Mouse (Mus musculus) heart, embryonic 12.5 days (tissue): ENCODE measurements around the gene Kdm2b. TPM values are rescaled to one million over a fixed set of nuclear protein-coding genes. Genes with fewer than 3 reads are reported as not detected.

Experiments used
- ATAC-seq: fragments of 200-750 bp; cut with Nextera tagmentation; 2 replicates; pipeline ENCODE4 v1.8.0; 2017; ENCODE audit warnings: moderate TSS enrichment, moderate library complexity; ENCODE audit not compliant: insufficient number of reproducible peaks, low FRiP score
- H3K27ac ChIP-seq: fragments of 300-500 bp; sonication (generic); 2 replicates; pipeline ENCODE4 v1.5.1; 2016; ENCODE audit warnings: mild to moderate bottlenecking, moderate library complexity; ENCODE audit not compliant: poor library complexity, severe bottlenecking
- H3K27me3 ChIP-seq: fragments of 300-500 bp; sonication (generic); replicated peaks from 2 replicates; pipeline ENCODE4 v1.6.1; 2016; ENCODE audit warnings: mild to moderate bottlenecking, moderate library complexity
- H3K36me3 ChIP-seq: fragments of 300-500 bp; sonication (generic); 2 replicates; pipeline ENCODE4 v1.6.1; 2016; ENCODE audit warnings: mild to moderate bottlenecking, moderate library complexity
- H3K4me1 ChIP-seq: fragments of 300-500 bp; sonication (generic); replicated peaks from 2 replicates; pipeline ENCODE4 v1.6.1; 2016; ENCODE audit warnings: mild to moderate bottlenecking
- H3K4me2 ChIP-seq: fragments of 300-500 bp; sonication (generic); 2 replicates; pipeline ENCODE4 v1.6.1; 2016; ENCODE audit warnings: mild to moderate bottlenecking, moderate library complexity
- H3K4me3 ChIP-seq: fragments of 300-500 bp; sonication (generic); 2 replicates; pipeline ENCODE4 v1.5.1; 2016; ENCODE audit warnings: mild to moderate bottlenecking
- H3K9ac ChIP-seq: fragments of 300-500 bp; sonication (generic); 2 replicates; pipeline ENCODE4 v1.6.1; 2016; ENCODE audit warnings: mild to moderate bottlenecking, moderate library complexity
- H3K9me3 ChIP-seq: fragments of 300-500 bp; sonication (generic); replicated peaks from 2 replicates; pipeline ENCODE4 v1.6.1; 2016; ENCODE audit warnings: mild to moderate bottlenecking, moderate library complexity
- WGBS: fragments of 180-500 bp; shearing (Covaris S2); methylation state at CpG from one replicate; pipeline ENCODE4 v1.1.7; 2016; 5-methylcytosine and 5-hydroxymethylcytosine counted together
- polyA plus RNA-seq: library from polyadenylated mRNA; unstranded; fragments of >200 nt; fragmentation: Nextera tagmentation; extraction: Ambion mirVana; gene quantifications from 2 replicates; pipeline ENCODE4 v1.2.1, GENCODE M21; 2016

Kdm2b gene
- polyA plus RNA-seq, 1 experiment from 2014 or later, result 39.8 TPM

DNA sequence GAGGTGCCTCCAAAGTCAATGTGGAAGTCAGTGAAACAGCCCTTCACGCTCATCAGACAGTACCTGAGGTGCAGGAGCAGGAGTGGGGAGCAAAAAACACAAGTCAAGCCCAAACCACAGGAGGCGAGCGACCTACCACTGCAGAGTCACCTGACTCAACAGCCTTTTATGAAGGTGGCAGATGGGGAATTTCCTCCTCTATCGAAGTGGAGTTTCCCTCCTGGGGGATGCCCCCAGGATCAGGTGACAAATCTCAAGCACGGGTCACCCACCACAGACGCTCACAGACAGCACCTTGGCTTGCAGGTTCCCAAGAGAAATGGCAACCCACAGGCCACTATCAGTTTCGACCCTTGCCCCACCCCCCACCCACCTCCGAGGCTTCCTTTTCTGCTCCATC, 40.5 kb downstream of the Kdm2b start:
- Histone ChIP-seq H3K9me3 (no peaks in the 10 kb centered on the region), H3K27ac (no peak overlapping the region), H3K27me3 (peaks cover 20% of the 10 kb centered on the region), H3K4me2 (no peak overlapping the region), H3K4me3 (no peak overlapping the region), H3K9ac (no peak overlapping the region), H3K4me1 (peaks cover 24% of the 10 kb centered on the region), H3K36me3 (peaks cover 11% of the 10 kb centered on the region)
- WGBS, result 81% methylated on average over 8 of the region's 8 CpGs
- ATAC-seq, result no peak

DNA sequence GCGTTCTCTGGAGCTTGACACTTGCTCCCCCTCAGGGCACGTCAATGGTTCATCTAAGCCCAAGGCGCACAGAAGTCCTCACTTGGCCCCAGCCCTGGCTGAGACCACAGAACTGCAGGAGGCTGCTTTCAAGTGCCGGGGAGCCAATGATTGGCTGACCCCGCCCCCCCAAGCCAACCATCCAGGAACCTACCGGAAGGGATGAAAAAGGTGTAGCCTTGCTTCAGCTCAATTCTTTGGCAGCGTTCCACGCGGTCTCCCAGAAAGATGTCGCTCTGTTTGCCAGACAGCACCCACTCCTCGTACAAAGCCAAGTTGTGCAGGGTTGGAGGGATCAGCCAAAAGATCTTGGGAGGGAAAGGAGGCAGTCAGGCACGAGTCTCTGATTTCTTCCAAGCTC, 42.1 kb downstream of the Kdm2b start:
- no peak for ATAC-seq
- H3K9ac ChIP-seq, result no peak overlapping the region
- no peak overlapping the region for H3K27ac ChIP-seq
- no peak overlapping the region for H3K4me2 ChIP-seq
- H3K4me1 ChIP-seq, result peaks cover 23% of the 10 kb centered on the region
- no peak overlapping the region for H3K4me3 ChIP-seq
- peaks cover 11% of the 10 kb centered on the region for H3K36me3 ChIP-seq
- no peaks in the 10 kb centered on the region for H3K9me3 ChIP-seq
- peaks cover 7% of the 10 kb centered on the region; the same call in 1 of the 2 replicates for H3K27me3 ChIP-seq
- 81% methylated on average over 12 of the region's 12 CpGs for WGBS

- Histone ChIP-seq H3K36me3 (peaks cover 13% of the 10 kb centered on the region), H3K4me1 (peaks cover 22% of the 10 kb centered on the region), H3K4me3 (no peak overlapping the region), H3K4me2 (no peak overlapping the region), H3K27me3 (no peaks in the 10 kb centered on the region), H3K9me3 (no peaks in the 10 kb centered on the region), H3K9ac (no peak overlapping the region), H3K27ac (peak overlapping the region; percentile 57; the same call in 1 of the 2 replicates)
- WGBS, result 85% methylated on average over 3 of the region's 3 CpGs
- no peak for ATAC-seq
Observed at GRCm38 (mm10) chr5:122938676-122939075, 50.9 kb downstream of the Kdm2b start.

- H3K9me3 ChIP-seq, result no peaks in the 10 kb centered on the region
- peaks cover 22% of the 10 kb centered on the region for H3K4me1 ChIP-seq
- H3K27ac ChIP-seq, result peak overlapping the region; percentile 57
- peaks cover 18% of the 10 kb centered on the region for H3K36me3 ChIP-seq
- no peak for ATAC-seq
- WGBS, result 32% methylated on average over 4 of the region's 4 CpGs
- H3K4me3 ChIP-seq, result no peak overlapping the region
- H3K27me3 ChIP-seq, result no peaks in the 10 kb centered on the region
- no peak overlapping the region for H3K9ac ChIP-seq
- peak overlapping the region; percentile 38 for H3K4me2 ChIP-seq
Observed at GRCm38 (mm10) chr5:122937958-122938540, 51.6 kb downstream of the Kdm2b start.

- H3K36me3 ChIP-seq, result peaks cover 28% of the 10 kb centered on the region
- H3K4me2 ChIP-seq, result no peak overlapping the region
- no peaks in the 10 kb centered on the region for H3K27me3 ChIP-seq
- H3K9me3 ChIP-seq, result no peaks in the 10 kb centered on the region
- WGBS, result 82% methylated on average over 6 of the region's 6 CpGs
- H3K4me1 ChIP-seq, result peaks cover 22% of the 10 kb centered on the region
- no peak for ATAC-seq
- H3K27ac ChIP-seq, result no peak overlapping the region
- H3K4me3 ChIP-seq, result no peak overlapping the region
- H3K9ac ChIP-seq, result no peak overlapping the region
Observed at GRCm38 (mm10) chr5:122937031-122937430, 52.6 kb downstream of the Kdm2b start.

GRCm38 (mm10) chr5:122935810-122936209, 53.8 kb downstream of the Kdm2b start:
- Histone ChIP-seq H3K4me1 (peaks cover 27% of the 10 kb centered on the region), H3K27ac (no peak overlapping the region)

GRCm38 (mm10) chr5:122930991-122931390, 58.6 kb downstream of the Kdm2b start:
- Histone ChIP-seq H3K4me1 (peaks cover 36% of the 10 kb centered on the region), H3K27me3 (no peaks in the 10 kb centered on the region), H3K4me2 (no peak overlapping the region), H3K9me3 (no peaks in the 10 kb centered on the region), H3K4me3 (no peak overlapping the region), H3K9ac (no peak overlapping the region), H3K27ac (no peak overlapping the region; the same call in 1 of the 2 replicates), H3K36me3 (peaks cover 26% of the 10 kb centered on the region)
- WGBS, result 56% methylated on average over 7 of the region's 7 CpGs
- ATAC-seq, result no peak

More at GRCm38 (mm10) chr5:122935810-122936209, 53.8 kb downstream of the Kdm2b start:
- Histone ChIP-seq H3K9ac (no peak overlapping the region), H3K27me3 (no peaks in the 10 kb centered on the region), H3K9me3 (no peaks in the 10 kb centered on the region), H3K4me3 (no peak overlapping the region), H3K4me2 (no peak overlapping the region), H3K36me3 (peaks cover 30% of the 10 kb centered on the region)
- ATAC-seq, result 0 out of 2 replicates have a peak, but pooled peaks have one; percentile 30
- 75% methylated on average over 4 of the region's 4 CpGs for WGBS

GRCm38 (mm10) chr5:122928293-122928692, 61.3 kb downstream of the Kdm2b start:
- H3K27ac ChIP-seq, result no peak overlapping the region
- 85% methylated on average over 2 of the region's 3 CpGs for WGBS
- no peaks in the 10 kb centered on the region for H3K27me3 ChIP-seq
- H3K9me3 ChIP-seq, result no peaks in the 10 kb centered on the region
- ATAC-seq, result no peak
- H3K4me1 ChIP-seq, result peaks cover 41% of the 10 kb centered on the region
- no peak overlapping the region for H3K4me2 ChIP-seq
- H3K36me3 ChIP-seq, result peaks cover 16% of the 10 kb centered on the region
- no peak overlapping the region for H3K4me3 ChIP-seq
- H3K9ac ChIP-seq, result no peak overlapping the region

DNA sequence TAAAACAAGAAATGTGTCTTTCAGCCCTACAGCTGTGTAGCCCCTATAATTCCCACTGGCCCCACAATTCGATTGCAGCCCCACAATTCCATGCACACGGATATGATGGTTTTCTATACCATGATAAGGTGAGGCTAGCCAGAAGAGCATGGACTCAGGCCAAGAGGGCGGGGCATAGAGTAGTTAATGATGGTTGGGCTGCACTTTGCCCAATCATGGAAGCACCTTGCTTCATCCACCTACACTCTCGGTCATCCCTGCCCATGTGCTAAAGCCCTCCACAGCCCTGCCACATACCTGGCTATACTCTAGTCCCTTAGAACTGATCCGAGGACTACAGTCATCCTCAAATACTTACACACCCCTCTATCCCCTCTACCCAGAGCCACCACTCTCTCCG, 61.9 kb downstream of the Kdm2b start:
- H3K9me3 ChIP-seq, result no peaks in the 10 kb centered on the region
- no peak overlapping the region for H3K9ac ChIP-seq
- 66% methylated on average over 6 of the region's 6 CpGs for WGBS
- no peak for ATAC-seq
- H3K27ac ChIP-seq, result peak overlapping the region; percentile 76; the same call in 1 of the 2 replicates
- H3K4me2 ChIP-seq, result no peak overlapping the region; the same call in 1 of the 2 replicates
- H3K4me1 ChIP-seq, result peaks cover 41% of the 10 kb centered on the region
- peaks cover 11% of the 10 kb centered on the region for H3K36me3 ChIP-seq
- H3K27me3 ChIP-seq, result no peaks in the 10 kb centered on the region
- no peak overlapping the region for H3K4me3 ChIP-seq

GRCm38 (mm10) chr5:122927092-122927491, 62.5 kb downstream of the Kdm2b start:
- Histone ChIP-seq H3K9me3 (no peaks in the 10 kb centered on the region), H3K4me1 (peaks cover 41% of the 10 kb centered on the region), H3K27me3 (no peaks in the 10 kb centered on the region), H3K27ac (peak overlapping the region; percentile 76), H3K36me3 (peaks cover 5% of the 10 kb centered on the region), H3K9ac (0 out of 2 replicates have a peak overlapping the region, but pooled peaks have one; percentile 19), H3K4me3 (no peak overlapping the region), H3K4me2 (no peak overlapping the region)
- ATAC-seq, result no peak; the same call in 1 of the 2 replicates
- 56% methylated on average over 8 of the region's 8 CpGs for WGBS

DNA sequence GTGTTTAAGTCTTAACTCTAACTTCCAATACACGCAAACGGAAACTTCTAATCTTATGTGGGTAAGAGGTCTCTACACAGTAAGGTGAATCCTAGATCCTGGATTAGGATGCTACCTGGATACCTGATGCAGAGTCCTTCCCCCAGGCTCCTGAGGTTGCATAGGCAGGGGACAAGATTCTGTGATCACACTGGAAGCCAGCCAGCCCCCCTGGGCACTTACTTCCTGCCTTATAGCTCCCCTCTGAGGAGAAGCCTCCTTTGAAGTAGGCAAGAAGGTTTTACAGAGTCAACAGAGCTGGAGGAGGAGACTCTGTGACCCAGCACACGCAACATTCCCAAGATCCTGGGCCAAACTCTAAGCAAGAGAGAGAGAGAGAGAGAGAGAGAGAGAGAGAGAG, 63.3 kb downstream of the Kdm2b start:
- Histone ChIP-seq H3K4me2 (no peak overlapping the region), H3K9ac (no peak overlapping the region; the same call in 1 of the 2 replicates), H3K4me1 (peaks cover 40% of the 10 kb centered on the region), H3K36me3 (no peaks in the 10 kb centered on the region), H3K4me3 (no peak overlapping the region), H3K27me3 (no peaks in the 10 kb centered on the region), H3K27ac (peak overlapping the region; percentile 76), H3K9me3 (no peaks in the 10 kb centered on the region)
- 79% methylated on average over 3 of the region's 3 CpGs for WGBS
- ATAC-seq, result no peak
